Mouse (Mus musculus): ENCODE results near the gene Ranbp3l. TPM values are rescaled to one million over a fixed set of nuclear protein-coding genes. Genes with fewer than 3 reads are reported as not detected.

The Ranbp3l gene
- polyA plus RNA-seq (2016; fragmentation: Nextera tagmentation; extraction: Ambion mirVana) = 0.12 and 0.28 TPM in 2 replicates

- no peaks in the 10 kb centered on the region for H3K9me3 ChIP-seq
- H3K27me3 ChIP-seq (ENCODE audit: insufficient read depth, poor library complexity, severe bottlenecking) = no peaks in the 10 kb centered on the region
- no peak within 1 kb of the TSS for H3K4me3 ChIP-seq
- WGBS = 69% methylated on average over 18 of the region's 18 CpGs
- no peaks in the 10 kb centered on the region for H3K4me1 ChIP-seq
- H3K36me3 ChIP-seq = no peaks in the 10 kb centered on the region
- no peak within 1 kb of the TSS for H3K27ac ChIP-seq
- DNase-seq (ENCODE audit: low spot score) = no peak
Measured at GRCm38 (mm10) chr15:8967573-8968228, at the start of gene Ranbp3l. TSS of gene Ranbp3l (plus strand) at chr15:8967949.

GRCm38 (mm10) chr15:8930061-8930460 is 37.7 kb upstream of the Ranbp3l start:
- Histone ChIP-seq H3K36me3 (no peaks in the 10 kb centered on the region), H3K27me3 (ENCODE audit: insufficient read depth, poor library complexity, severe bottlenecking) (no peaks in the 10 kb centered on the region), H3K4me1 (no peaks in the 10 kb centered on the region), H3K4me3 (no peak overlapping the region), H3K9me3 (peaks cover 6% of the 10 kb centered on the region; the same call in 1 of the 2 replicates), H3K27ac (no peak overlapping the region)
- 77% methylated on average over 1 of the region's 1 CpGs for WGBS
- DNase-seq (ENCODE audit: low spot score) = no peak

- WGBS = 86% methylated on average over 3 of the region's 3 CpGs
- H3K36me3 ChIP-seq = no peaks in the 10 kb centered on the region
Measured at GRCm38 (mm10) chr15:8936911-8937310, 30.8 kb upstream of the Ranbp3l start.

GRCm38 (mm10) chr15:8940861-8941260 is 26.9 kb upstream of the Ranbp3l start:
- WGBS = 83% methylated on average over 5 of the region's 5 CpGs
- no peak for DNase-seq (ENCODE audit: low spot score)
- Histone ChIP-seq H3K9me3 (no peaks in the 10 kb centered on the region), H3K36me3 (no peaks in the 10 kb centered on the region), H3K27ac (no peak overlapping the region), H3K4me3 (no peak overlapping the region), H3K27me3 (ENCODE audit: insufficient read depth, poor library complexity, severe bottlenecking) (no peaks in the 10 kb centered on the region), H3K4me1 (no peaks in the 10 kb centered on the region)

More at GRCm38 (mm10) chr15:8936911-8937310, 30.8 kb upstream of the Ranbp3l start:
- Histone ChIP-seq H3K27me3 (ENCODE audit: insufficient read depth, poor library complexity, severe bottlenecking) (no peaks in the 10 kb centered on the region), H3K4me1 (no peaks in the 10 kb centered on the region), H3K27ac (no peak overlapping the region), H3K9me3 (no peaks in the 10 kb centered on the region), H3K4me3 (no peak overlapping the region)
- no peak for DNase-seq (ENCODE audit: low spot score)

- DNase-seq (ENCODE audit: low spot score) = no peak
Measured at GRCm38 (mm10) chr15:8950856-8951255, 16.9 kb upstream of the Ranbp3l start.

GRCm38 (mm10) chr15:8963323-8963722 is 4.4 kb upstream of the Ranbp3l start:
- H3K27me3 ChIP-seq (ENCODE audit: insufficient read depth, poor library complexity, severe bottlenecking) = no peaks in the 10 kb centered on the region
- H3K4me1 ChIP-seq = no peaks in the 10 kb centered on the region
- DNase-seq (ENCODE audit: low spot score) = no peak
- H3K27ac ChIP-seq = no peak overlapping the region
- WGBS = 50% methylated on average over 2 of the region's 2 CpGs
- H3K9me3 ChIP-seq = no peaks in the 10 kb centered on the region
- H3K4me3 ChIP-seq = no peak overlapping the region
- no peaks in the 10 kb centered on the region for H3K36me3 ChIP-seq

More at GRCm38 (mm10) chr15:8950856-8951255, 16.9 kb upstream of the Ranbp3l start:
- Histone ChIP-seq H3K4me1 (no peaks in the 10 kb centered on the region), H3K4me3 (no peak overlapping the region), H3K27ac (no peak overlapping the region), H3K36me3 (no peaks in the 10 kb centered on the region), H3K27me3 (ENCODE audit: insufficient read depth, poor library complexity, severe bottlenecking) (no peaks in the 10 kb centered on the region), H3K9me3 (no peaks in the 10 kb centered on the region)
- 76% methylated on average over 4 of the region's 4 CpGs for WGBS

- DNase-seq (ENCODE audit: low spot score) = no peak
- no peak overlapping the region for H3K27ac ChIP-seq
- 83% methylated on average over 14 of the region's 14 CpGs for WGBS
Measured at GRCm38 (mm10) chr15:8968229-8968595, 463 bp downstream of the Ranbp3l start.

GRCm38 (mm10) chr15:8969061-8969635 is 1.4 kb downstream of the Ranbp3l start:
- Histone ChIP-seq H3K27me3 (ENCODE audit: insufficient read depth, poor library complexity, severe bottlenecking) (no peaks in the 10 kb centered on the region), H3K36me3 (no peaks in the 10 kb centered on the region), H3K4me1 (no peaks in the 10 kb centered on the region), H3K4me3 (no peak overlapping the region), H3K27ac (no peak overlapping the region), H3K9me3 (no peaks in the 10 kb centered on the region)
- DNase-seq (ENCODE audit: low spot score) = no peak
- WGBS = 74% methylated on average over 10 of the region's 10 CpGs

More at GRCm38 (mm10) chr15:8968229-8968595, 463 bp downstream of the Ranbp3l start:
- Histone ChIP-seq H3K36me3 (no peaks in the 10 kb centered on the region), H3K4me3 (no peak overlapping the region), H3K4me1 (no peaks in the 10 kb centered on the region), H3K9me3 (no peaks in the 10 kb centered on the region), H3K27me3 (ENCODE audit: insufficient read depth, poor library complexity, severe bottlenecking) (no peaks in the 10 kb centered on the region)

GRCm38 (mm10) chr15:8991211-8991610 is 23.5 kb downstream of the Ranbp3l start:
- Histone ChIP-seq H3K36me3 (no peaks in the 10 kb centered on the region), H3K4me3 (no peak overlapping the region), H3K27me3 (ENCODE audit: insufficient read depth, poor library complexity, severe bottlenecking) (no peaks in the 10 kb centered on the region), H3K9me3 (no peaks in the 10 kb centered on the region), H3K4me1 (no peaks in the 10 kb centered on the region), H3K27ac (no peak overlapping the region)
- no peak for DNase-seq (ENCODE audit: low spot score)
- WGBS = 86% methylated on average over 6 of the region's 6 CpGs

- Histone ChIP-seq H3K4me1 (no peaks in the 10 kb centered on the region), H3K36me3 (no peaks in the 10 kb centered on the region), H3K4me3 (no peak overlapping the region), H3K27ac (no peak overlapping the region), H3K9me3 (no peaks in the 10 kb centered on the region), H3K27me3 (ENCODE audit: insufficient read depth, poor library complexity, severe bottlenecking) (no peaks in the 10 kb centered on the region)
- DNase-seq (ENCODE audit: low spot score) = no peak
- 81% methylated on average over 12 of the region's 12 CpGs for WGBS
Measured at GRCm38 (mm10) chr15:8991859-8992838, 24.4 kb downstream of the Ranbp3l start.

- Histone ChIP-seq H3K27ac (no peak overlapping the region), H3K9me3 (no peaks in the 10 kb centered on the region), H3K4me1 (no peaks in the 10 kb centered on the region), H3K36me3 (no peaks in the 10 kb centered on the region), H3K4me3 (no peak overlapping the region), H3K27me3 (ENCODE audit: insufficient read depth, poor library complexity, severe bottlenecking) (no peaks in the 10 kb centered on the region)
- no peak for DNase-seq (ENCODE audit: low spot score)
- 77% methylated on average over 8 of the region's 8 CpGs for WGBS
Measured at GRCm38 (mm10) chr15:8994608-8995277, 27.0 kb downstream of the Ranbp3l start.

GRCm38 (mm10) chr15:8995490-8995889 is 27.7 kb downstream of the Ranbp3l start:
- WGBS = 63% methylated on average over 7 of the region's 7 CpGs
- Histone ChIP-seq H3K36me3 (no peaks in the 10 kb centered on the region), H3K9me3 (no peaks in the 10 kb centered on the region), H3K4me1 (no peaks in the 10 kb centered on the region), H3K27ac (no peak overlapping the region), H3K4me3 (no peak overlapping the region), H3K27me3 (ENCODE audit: insufficient read depth, poor library complexity, severe bottlenecking) (no peaks in the 10 kb centered on the region)
- DNase-seq (ENCODE audit: low spot score) = no peak
